Mouse (Mus musculus): ENCODE measurements at regions not wholly inside any gene's neighbourhood (a gene's known extent, or its start where the extent isn't known, plus 50 kb on each side); places are given as distances from the start of the nearest gene placed in this dataset.

DNA sequence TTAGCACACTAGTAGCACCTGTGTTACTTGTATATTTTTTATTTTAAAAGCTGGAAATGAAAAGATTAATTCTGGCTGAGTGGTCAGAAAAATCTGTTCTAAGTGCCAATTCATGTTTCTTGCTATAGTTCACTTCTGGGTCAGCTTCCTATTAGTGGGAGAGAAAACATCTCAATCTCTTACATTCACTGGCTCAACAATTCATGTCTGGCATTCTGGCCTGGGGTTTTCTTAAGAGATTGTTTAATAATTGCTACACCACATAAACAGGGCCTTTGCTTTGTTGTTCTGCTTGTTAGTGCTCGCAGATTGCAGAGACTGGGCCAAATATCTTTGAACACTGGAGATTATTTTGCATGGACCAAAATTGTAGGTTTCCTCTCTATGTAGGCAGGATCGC, 84.2 kb upstream of the Adamts5 start:
- no peak for TF ChIP-seq POLR2A (IDR thresholded peaks at IDR 0.05; ENCODE audit: insufficient read depth, low read depth, low read length)
- no peak for TF ChIP-seq CTCF (IDR thresholded peaks at IDR 0.05)

All from heart, adult 2 months (tissue).